Mouse (Mus musculus) Patski (cell line): ENCODE results near the gene Agmat. TPM values are rescaled to one million over a fixed set of nuclear protein-coding genes. Genes with fewer than 3 reads are reported as not detected.

Experiments
- ATAC-seq: fragments of 100-300 bp; one replicate; pipeline ENCODE4 v1.8.0; 2021
- CTCF ChIA-PET: fragments of 350-600 bp; sonication (Branson Sonifier 250); formaldehyde crosslinking; loops from one replicate; lab custom pipeline; 2022; ENCODE audit warnings: inconsistent platforms; lab: Charles Lee
- POLR2A ChIA-PET: fragments of 350-600 bp; sonication (Branson Sonifier 250); formaldehyde crosslinking; loops from one replicate; lab custom pipeline; 2022; ENCODE audit warnings: antibody characterized with exemption, inconsistent platforms; lab: Charles Lee
- DNase-seq: peaks from one replicate; pipeline ENCODE4 v3.0.0-alpha.2; 2011; ENCODE audit warnings: low read depth, low spot score
- H3K27me3 ChIP-seq: fragments of 371-371 bp; one replicate; pipeline ENCODE4 v1.5.1; 2021
- CTCF ChIP-seq: fragments of 100-300 bp; IDR thresholded peaks from one replicate; pipeline ENCODE4 v1.5.1; 2021
- in situ Hi-C: fragments of 300-500 bp; cut with MboI; formaldehyde crosslinking; loops from 3 replicates; pipeline ENCODE4 v1.11.1; 2018; ENCODE audit warnings: low pct_unique_long_range_greater_than_20kb, mixed read lengths
- polyA plus RNA-seq: library from polyadenylated mRNA; unstranded; gene quantifications from one replicate; pipeline ENCODE4 v1.2.3, GENCODE M21; 2021

The Agmat gene
- polyA plus RNA-seq, 1 experiment from 2014 or later = not detected

DNA sequence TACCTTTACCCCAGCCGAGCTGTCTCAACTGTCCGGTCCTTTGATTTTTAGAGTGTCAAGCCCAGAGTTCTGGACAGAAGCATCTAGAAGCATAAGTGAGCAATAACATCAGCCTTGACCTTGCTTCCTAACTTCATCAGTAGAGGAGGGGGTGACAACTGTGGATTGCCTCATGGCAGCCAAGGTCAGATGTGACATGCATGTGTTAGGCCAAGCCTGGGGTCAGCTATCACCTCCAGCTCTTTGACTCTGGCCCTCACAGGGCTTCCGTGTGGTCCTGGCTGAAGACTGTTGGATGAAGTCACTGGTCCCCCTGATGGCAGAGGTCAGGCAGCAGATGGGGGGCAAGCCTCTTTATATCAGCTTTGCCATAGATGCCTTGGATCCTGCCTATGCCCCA, 10.7 kb downstream of the Agmat start:
- ATAC-seq (no peak), DNase-seq (no peak)
- TF ChIP-seq CTCF = no peak
- ChIA-PET CTCF (no interaction called here), POLR2A (no interaction called here)
- in situ Hi-C loops = no loop called here
- H3K27me3 ChIP-seq = no peaks in the 10 kb centered on the region

DNA sequence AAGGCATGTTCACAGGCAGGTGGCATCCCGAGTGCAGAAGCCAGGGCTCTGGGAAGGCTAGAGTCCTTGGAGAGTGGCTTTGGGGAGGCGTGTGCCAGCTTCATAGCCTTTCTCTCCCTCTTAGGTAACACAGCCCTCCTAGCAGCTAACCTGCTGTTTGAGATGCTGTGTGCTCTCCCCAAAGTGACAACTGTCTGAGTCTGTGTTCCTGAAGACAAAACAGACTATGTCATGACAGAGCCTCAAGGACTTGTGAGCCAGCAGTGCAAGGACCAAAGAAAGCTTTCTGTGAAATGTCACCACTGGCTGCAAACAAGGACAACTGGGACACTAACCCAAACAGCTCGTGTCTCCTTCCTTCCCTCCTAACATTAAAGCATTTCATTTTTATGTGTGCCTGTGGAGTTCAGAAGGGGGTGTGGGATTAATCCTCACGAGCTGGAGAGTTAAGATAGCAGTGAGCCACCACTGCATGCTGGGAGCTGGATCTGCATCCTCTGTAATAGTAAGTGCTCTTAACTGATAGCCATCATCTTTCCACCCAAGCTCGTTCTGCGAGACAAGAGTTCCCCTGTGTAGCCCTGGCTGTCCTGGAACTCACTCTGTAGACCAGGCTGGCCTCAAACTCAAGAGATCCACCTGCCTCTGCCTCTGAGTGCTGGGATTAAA, 12.5 kb downstream of the Agmat start:
- CTCF ChIA-PET = no interaction called here
- ATAC-seq (no peak), DNase-seq (no peak)
- POLR2A ChIA-PET = no interaction called here
- in situ Hi-C loops = no loop called here
- TF ChIP-seq CTCF = no peak
- H3K27me3 ChIP-seq = no peaks in the 10 kb centered on the region

DNA sequence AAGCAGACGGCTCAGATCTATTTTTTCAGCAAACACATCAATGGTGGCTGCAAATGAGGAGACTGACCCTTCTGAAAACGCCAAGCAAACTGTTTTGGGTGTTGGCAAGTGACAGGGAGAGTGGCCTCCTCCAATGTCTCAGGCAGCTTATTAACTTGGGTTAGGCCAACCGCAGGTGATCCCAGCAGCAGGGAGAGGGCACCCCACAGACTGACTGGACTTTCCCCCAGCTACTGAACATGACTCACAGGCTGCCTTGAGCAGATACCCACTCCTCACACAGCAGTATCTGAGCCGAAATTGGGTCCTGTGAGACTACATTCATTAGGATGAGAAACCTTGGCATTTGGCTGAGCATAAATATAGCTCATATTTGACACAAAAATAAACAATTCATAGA, 14.5 kb downstream of the Agmat start:
- DNase-seq = no peak
- no peak for TF ChIP-seq CTCF
- in situ Hi-C loops = no loop called here
- ChIA-PET POLR2A (no interaction called here), CTCF (interaction anchor here (0.9 kb wide), 1 partner anchor 14 kb away, joined by 3 read pairs; no protein-coding TSS in a partner anchor)
- ATAC-seq = no peak
- no peaks in the 10 kb centered on the region for H3K27me3 ChIP-seq

DNA sequence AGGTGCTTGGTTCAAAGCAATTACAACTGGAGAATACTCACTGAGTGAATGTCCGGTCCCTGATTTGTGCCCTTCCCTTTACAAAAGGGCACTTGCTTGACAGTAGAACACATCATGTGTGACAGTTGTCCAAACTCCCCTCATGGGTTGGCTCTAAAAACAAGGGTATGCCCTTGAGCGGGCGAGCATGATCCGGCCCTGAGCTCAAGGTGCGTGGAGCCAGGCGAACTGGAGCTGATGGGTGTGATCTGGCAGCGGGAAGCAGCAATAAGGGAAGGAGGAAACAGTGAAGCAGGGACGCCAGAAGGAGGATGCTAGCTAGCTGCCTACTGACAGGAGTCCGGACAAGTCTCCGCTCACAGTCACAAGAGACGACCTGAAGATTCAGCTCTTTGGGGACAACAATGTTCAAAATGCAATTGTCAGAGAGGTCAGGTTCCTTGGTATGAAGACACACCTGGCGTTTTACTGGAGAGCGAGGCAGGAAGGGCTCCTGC, 15.7 kb downstream of the Agmat start:
- POLR2A ChIA-PET = no interaction called here
- CTCF ChIA-PET = interaction anchor here (1.1 kb wide), 1 partner anchor 19 kb away, joined by 3 read pairs; no protein-coding TSS in a partner anchor
- DNase-seq = no peak
- in situ Hi-C loops = no loop called here
- no peaks in the 10 kb centered on the region for H3K27me3 ChIP-seq
- no peak for ATAC-seq
- TF ChIP-seq CTCF = no peak

- no peak for DNase-seq
- in situ Hi-C loops = no loop called here
- ATAC-seq = no peak
- ChIA-PET POLR2A (no interaction called here), CTCF (no interaction called here)
- TF ChIP-seq CTCF = no peak
- no peaks in the 10 kb centered on the region for H3K27me3 ChIP-seq
Observed at GRCm38 (mm10) chr4:141763476-141763875, 17.0 kb downstream of the Agmat start.

DNA sequence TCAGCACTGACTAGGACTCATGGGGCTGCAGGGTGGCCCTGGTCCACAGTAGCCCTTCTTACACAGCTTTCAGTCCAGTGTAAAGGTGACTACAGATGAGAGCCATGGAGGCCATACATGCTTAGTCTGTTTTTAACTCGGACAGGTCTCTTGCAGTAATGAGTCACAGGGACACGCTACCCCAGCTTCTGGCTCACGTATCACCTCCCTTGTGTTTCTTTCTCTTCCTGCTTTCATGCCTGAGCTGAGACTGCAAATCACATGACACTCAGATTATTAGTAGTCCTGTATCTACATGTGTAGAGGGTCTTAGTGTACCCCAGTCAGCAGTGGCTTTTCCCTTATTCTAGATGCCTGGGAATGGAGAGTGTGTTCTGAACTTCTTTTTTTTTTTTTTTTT, 18.5 kb downstream of the Agmat start:
- TF ChIP-seq CTCF = no peak
- no peak for DNase-seq
- in situ Hi-C loops = no loop called here
- H3K27me3 ChIP-seq = no peaks in the 10 kb centered on the region
- CTCF ChIA-PET = no interaction called here
- no peak for ATAC-seq
- POLR2A ChIA-PET = no interaction called here

- in situ Hi-C loops = no loop called here
- no peaks in the 10 kb centered on the region for H3K27me3 ChIP-seq
- POLR2A ChIA-PET = interaction anchor here (1.2 kb wide), 1 partner anchor 15 kb away, joined by 5 read pairs; no protein-coding TSS in a partner anchor
- ATAC-seq (no peak), DNase-seq (no peak)
- CTCF ChIA-PET = no interaction called here
- no peak for TF ChIP-seq CTCF
Observed at GRCm38 (mm10) chr4:141766316-141766667, 19.8 kb downstream of the Agmat start.

GRCm38 (mm10) chr4:141766668-141767352, 20.3 kb downstream of the Agmat start:
- DNase-seq (no peak), ATAC-seq (no peak)
- ChIA-PET CTCF (no interaction called here), POLR2A (interaction anchor here (1.2 kb wide), 1 partner anchor 15 kb away, joined by 5 read pairs; no protein-coding TSS in a partner anchor)
- H3K27me3 ChIP-seq = no peaks in the 10 kb centered on the region
- no peak for TF ChIP-seq CTCF
- in situ Hi-C loops = no loop called here

GRCm38 (mm10) chr4:141767353-141768036, 21.0 kb downstream of the Agmat start:
- no peak for ATAC-seq
- ChIA-PET POLR2A (interaction anchor here (1.2 kb wide), 1 partner anchor 14 kb away, joined by 5 read pairs; no protein-coding TSS in a partner anchor), CTCF (no interaction called here)
- DNase-seq = no peak
- in situ Hi-C loops = no loop called here
- no peaks in the 10 kb centered on the region for H3K27me3 ChIP-seq
- no peak for TF ChIP-seq CTCF

GRCm38 (mm10) chr4:141769501-141770160, 23.2 kb downstream of the Agmat start:
- no peak for ATAC-seq
- DNase-seq = no peak
- no peak for TF ChIP-seq CTCF

More at GRCm38 (mm10) chr4:141769501-141770160, 23.2 kb downstream of the Agmat start:
- in situ Hi-C loops = no loop called here
- POLR2A ChIA-PET = interaction anchor here (0.6 kb wide), 1 partner anchor 382 kb away, joined by 5 read pairs; no protein-coding TSS in a partner anchor
- H3K27me3 ChIP-seq = no peaks in the 10 kb centered on the region
- CTCF ChIA-PET = interaction anchor here (1.5 kb wide), 1 partner anchor 145 kb away, joined by 3 read pairs; no protein-coding TSS in a partner anchor
